Mouse (Mus musculus): ENCODE results near the gene Ggn.
"Not testable (repeated sequence)": the region's sequence is repeated elsewhere in the genome, so short reads cannot be mapped to it uniquely, and the experiment has no call there.

Gene Ggn

GRCm38 (mm10) chr7:29158264-29158663 is 11.7 kb upstream of the Ggn start:
- DNase-seq (ENCODE audit: low spot score in 2 of 2) = no peak

- DNase-seq (ENCODE audit: low spot score in 2 of 2) = no peak
Measured at GRCm38 (mm10) chr7:29162294-29162693, 7.7 kb upstream of the Ggn start.

GRCm38 (mm10) chr7:29162750-29163525 is 7.1 kb upstream of the Ggn start:
- DNase-seq (ENCODE audit: low spot score in 2 of 2) = no peak

GRCm38 (mm10) chr7:29167656-29168055 is 2.4 kb upstream of the Ggn start:
- no peak for DNase-seq (ENCODE audit: low spot score in 2 of 2)

- DNase-seq (ENCODE audit: low spot score in 2 of 2) = no peak
Measured at GRCm38 (mm10) chr7:29168121-29168695, 1.8 kb upstream of the Ggn start.

GRCm38 (mm10) chr7:29168791-29169230 is 1.2 kb upstream of the Ggn start:
- no peak for DNase-seq (ENCODE audit: low spot score in 2 of 2)

- no peak for DNase-seq (ENCODE audit: low spot score in 2 of 2)
Measured at GRCm38 (mm10) chr7:29169231-29170065, 562 bp upstream of the Ggn start.

GRCm38 (mm10) chr7:29170755-29171561 is 948 bp downstream of the Ggn start:
- peak in 1 of 2 experiments; percentile 77 for DNase-seq (ENCODE audit: low spot score in 2 of 2)

- no peak for DNase-seq (ENCODE audit: low spot score in 2 of 2)
Measured at GRCm38 (mm10) chr7:29171562-29172097, 1.6 kb downstream of the Ggn start.

GRCm38 (mm10) chr7:29172390-29173016 is 2.5 kb downstream of the Ggn start:
- DNase-seq (ENCODE audit: low spot score in 2 of 2) = no peak

- no peak for DNase-seq (ENCODE audit: low spot score in 2 of 2)
Measured at GRCm38 (mm10) chr7:29178106-29178505, 8.1 kb downstream of the Ggn start.

- DNase-seq (ENCODE audit: low spot score in 2 of 2) = no peak
Measured at GRCm38 (mm10) chr7:29179323-29179722, 9.3 kb downstream of the Ggn start.

- peak; percentile 95 to 96 for DNase-seq (ENCODE audit: low spot score in 2 of 2)
Measured at GRCm38 (mm10) chr7:29180077-29180853, 10.3 kb downstream of the Ggn start, which contains the start of gene Psmd8. Gene Psmd8 (minus strand): TSS chr7:29180701.

GRCm38 (mm10) chr7:29180854-29181236 is 10.8 kb downstream of the Ggn start:
- no peak for DNase-seq (ENCODE audit: low spot score in 2 of 2)

- DNase-seq (ENCODE audit: low spot score in 2 of 2) = not testable (repeated sequence)
Measured at GRCm38 (mm10) chr7:29181323-29181722, 11.3 kb downstream of the Ggn start.

GRCm38 (mm10) chr7:29194230-29194629 is 24.2 kb downstream of the Ggn start:
- not testable (repeated sequence) for DNase-seq (ENCODE audit: low spot score in 2 of 2)

GRCm38 (mm10) chr7:29202577-29202976 is 32.6 kb downstream of the Ggn start:
- no peak for DNase-seq (ENCODE audit: low spot score in 2 of 2)

- DNase-seq (ENCODE audit: low spot score in 2 of 2) = peak; percentile 62 to 70
Measured at GRCm38 (mm10) chr7:29211013-29211412, 41.0 kb downstream of the Ggn start.

- DNase-seq (ENCODE audit: low spot score in 2 of 2) = peak; percentile 85 to 88
Measured at GRCm38 (mm10) chr7:29211415-29212198, 41.6 kb downstream of the Ggn start.

Measured in spleen, postnatal 4 days (tissue).